ENCODE assay signal across 8 mouse cellular contexts in genomic region chr11:22859633-22860334, GRCm38 (mm10). TPM values are rescaled to one million over a fixed set of nuclear protein-coding genes. Genes with fewer than 3 reads are reported as not detected.
DNase-seq lines count a peak whose midpoint lies in the region; ATAC-seq and TF ChIP-seq lines count a peak whose summit lies in the region.

No protein-coding gene starts in this region.

- H3K27me3 ChIP-seq in embryonic facial prominence, embryonic 14.5 days (replicated peaks; ENCODE audit: control insufficient read depth, insufficient read depth, low read length): peaks cover 57% of the 10 kb centered on the region
- H3K27me3 ChIP-seq in heart, adult 2 months (ENCODE audit: control insufficient read depth, insufficient read depth, low read length): no peaks in the 10 kb centered on the region

- peaks cover 3% of the 10 kb centered on the region for H3K79me2 ChIP-seq in heart, adult 2 months (replicated peaks; ENCODE audit: control insufficient read depth, insufficient read depth, low read length)

- intact Hi-C loops in heart, adult 2 months (cut with DNase I): loop anchor here (2.0 to 5.0 kb wide), 4 partner anchors 97 to 227 kb away; no protein-coding TSS in a partner anchor

- ATAC-seq in embryonic facial prominence, embryonic 14.5 days (ENCODE audit: low read depth): peak; percentile 95

- H3K4me1 ChIP-seq in embryonic facial prominence, embryonic 14.5 days (ENCODE audit: control insufficient read depth, insufficient read depth, low read length): peaks cover 14% of the 10 kb centered on the region
- H3K4me1 ChIP-seq in heart, adult 2 months (ENCODE audit: control insufficient read depth, insufficient read depth, low read length): peaks cover 3% of the 10 kb centered on the region

- TF ChIP-seq EP300 in heart, adult 2 months (IDR thresholded peaks at IDR 0.05; ENCODE audit: insufficient read depth, low read depth, low read length): 0 out of 2 replicates have a peak, but pooled peaks have one; percentile 18

- TF ChIP-seq POLR2A in heart, adult 2 months (IDR thresholded peaks at IDR 0.05; ENCODE audit: insufficient read depth, low read depth, low read length): peak; percentile 92

- 0% methylated on average over 19 of the region's 55 CpGs for WGBS in embryonic facial prominence, embryonic 14.5 days
- under 1% methylated on average over 55 of the region's 55 CpGs for WGBS in heart, adult 2 months

- H3K27ac ChIP-seq in embryonic facial prominence, embryonic 14.5 days (replicated peaks; ENCODE audit: low read depth, low read length): peak overlapping the region; percentile 65
- peak overlapping the region; percentile 91 for H3K27ac ChIP-seq in heart, adult 2 months

- no peaks in the 10 kb centered on the region for H3K36me3 ChIP-seq in embryonic facial prominence, embryonic 14.5 days (ENCODE audit: control insufficient read depth, insufficient read depth, low read length)
- H3K36me3 ChIP-seq in heart, adult 2 months (ENCODE audit: control insufficient read depth, insufficient read depth, low read length): no peaks in the 10 kb centered on the region

- H3K9ac ChIP-seq in embryonic facial prominence, embryonic 14.5 days (ENCODE audit: low read depth, low read length): peak overlapping the region; percentile 70
- H3K9ac ChIP-seq in heart, adult 2 months (ENCODE audit: low read depth, low read length): peak overlapping the region; percentile 95

- peak; percentile 39 for TF ChIP-seq CTCF in heart, adult 2 months (IDR thresholded peaks at IDR 0.05)

- peak; percentile 17 for DNase-seq in cerebellum, adult 8-10 months
- DNase-seq in cerebellum, adult 11 months: no peak
- peak; percentile 93 for DNase-seq in embryonic facial prominence, embryonic 14.5 days (ENCODE audit: low spot score)
- DNase-seq in heart, adult 2 months: peak; percentile 92 to 93
- DNase-seq in kidney, adult 8-10 months: peak; percentile 87 to 90
- peak; percentile 91 for DNase-seq in liver
- peak; percentile 43 to 63 for DNase-seq in monocyte, adult 2 months (ENCODE audit: low read depth in 1 of 2, low spot score in 2 of 2)
- peak; percentile 71 to 82 for DNase-seq in spleen, postnatal 14 days (ENCODE audit: low spot score in 2 of 2)

- H3K9me3 ChIP-seq in embryonic facial prominence, embryonic 14.5 days (ENCODE audit: control insufficient read depth, low read length): no peaks in the 10 kb centered on the region

- H3K4me3 ChIP-seq in embryonic facial prominence, embryonic 14.5 days (ENCODE audit: low read depth, low read length): peak overlapping the region; percentile 76
- peak overlapping the region; percentile 94 for H3K4me3 ChIP-seq in heart, adult 2 months

- peak overlapping the region; percentile 87 for H3K4me2 ChIP-seq in embryonic facial prominence, embryonic 14.5 days (ENCODE audit: low read depth, low read length)

RNA-seq across cellular contexts. Expression of gene B3gnt2, which starts 1.0 kb away (rescaled TPM):
- polyA plus RNA-seq in embryonic facial prominence, embryonic 14.5 days (2014; fragmentation: Nextera tagmentation; extraction: Ambion mirVana): 6.4 and 9.2 TPM in 2 replicates
- 1 to 10 TPM; 3.5 to 6.2 TPM for total RNA-seq in heart, adult 2 months (2021)
- polyA plus RNA-seq in heart, adult 2 months (2012; rRNA removed): 5.7 and 7.1 TPM in 2 replicates
